8 mouse cellular contexts compared by ENCODE assay signal in the genomic region with DNA sequence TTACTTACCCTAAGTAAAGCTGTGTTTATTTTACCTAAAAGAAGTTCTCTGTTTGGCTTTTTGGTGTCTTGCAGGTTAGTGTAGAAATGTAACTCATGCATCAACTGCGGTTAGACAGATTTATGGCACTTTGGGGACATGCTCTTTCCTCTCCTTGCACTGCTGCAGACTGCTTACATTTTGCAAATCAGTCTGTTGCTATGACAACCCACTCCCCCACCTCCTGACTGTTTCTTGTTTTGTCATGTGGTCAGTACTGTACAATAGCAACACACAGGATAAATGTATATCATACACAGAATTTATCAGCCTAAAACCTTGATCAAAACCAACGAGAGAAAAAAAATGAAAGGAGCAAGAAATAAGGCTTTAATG.
DNase-seq lines count a peak whose midpoint lies in the region; ATAC-seq and TF ChIP-seq lines count a peak whose summit lies in the region.

No protein-coding gene starts in this region.

- no peak overlapping the region for H3K4me3 ChIP-seq in stomach, embryonic 14.5 days (ENCODE audit: low read depth, low read length)
- no peak overlapping the region for H3K4me3 ChIP-seq in stomach, postnatal 0 days (ENCODE audit: low read depth, low read length)
- no peak overlapping the region for H3K4me3 ChIP-seq in limb, embryonic 13.5 days
- H3K4me3 ChIP-seq in stomach, embryonic 15.5 days (replicated peaks): no peak overlapping the region

- DNase-seq in stomach, postnatal 0 days (ENCODE audit: low spot score): no peak
- no peak for DNase-seq in frontal cortex, adult 2 months (ENCODE audit: extremely low spot score in 1 of 2, low spot score in 1 of 2)
- DNase-seq in ovary, postnatal 36 days (ENCODE audit: low spot score): no peak
- DNase-seq in spleen, adult 12 weeks (ENCODE audit: low spot score): no peak

- no peak for ATAC-seq in stomach, embryonic 14.5 days (ENCODE audit: insufficient number of reproducible peaks, insufficient read depth, low FRiP score, low read depth)
- no peak for ATAC-seq in stomach, postnatal 0 days (ENCODE audit: low FRiP score, low TSS enrichment)
- peak; percentile 65 to 74 for ATAC-seq in hematopoietic stem cell, adult 5-6 weeks (replicated peaks in 1 of 2; ENCODE audit: insufficient read depth in 1 of 2, low FRiP score in 2 of 2, low TSS enrichment in 1 of 2, low read depth in 1 of 2, poor library complexity in 2 of 2, severe bottlenecking in 2 of 2)
- peak; percentile 72; the same call in 1 of the 2 replicates for ATAC-seq in limb, embryonic 13.5 days (ENCODE audit: low FRiP score, low read depth)
- ATAC-seq in stomach, embryonic 15.5 days (ENCODE audit: insufficient read depth, low FRiP score, low read depth): peak; percentile 55; the same call in 1 of the 2 replicates

- 19% methylated on average over 2 of the region's 2 CpGs for WGBS in stomach, embryonic 14.5 days
- 11% methylated on average over 2 of the region's 2 CpGs for WGBS in stomach, postnatal 0 days
- 33% methylated on average over 2 of the region's 2 CpGs for WGBS in limb, embryonic 13.5 days
- WGBS in stomach, embryonic 15.5 days: 10% methylated on average over 2 of the region's 2 CpGs

- H3K27me3 ChIP-seq in stomach, embryonic 14.5 days (ENCODE audit: control insufficient read depth, insufficient read depth, low read length): no peaks in the 10 kb centered on the region
- H3K27me3 ChIP-seq in stomach, postnatal 0 days (ENCODE audit: control insufficient read depth, insufficient read depth, low read length): no peaks in the 10 kb centered on the region
- peaks cover 86% of the 10 kb centered on the region for H3K27me3 ChIP-seq in limb, embryonic 13.5 days
- no peaks in the 10 kb centered on the region for H3K27me3 ChIP-seq in stomach, embryonic 15.5 days (replicated peaks)

- no peak overlapping the region for H3K9ac ChIP-seq in stomach, embryonic 14.5 days (replicated peaks; ENCODE audit: low read depth, low read length)
- no peak overlapping the region for H3K9ac ChIP-seq in stomach, postnatal 0 days (ENCODE audit: low read length)
- H3K9ac ChIP-seq in limb, embryonic 13.5 days: no peak overlapping the region
- no peak overlapping the region for H3K9ac ChIP-seq in stomach, embryonic 15.5 days

- H3K36me3 ChIP-seq in stomach, embryonic 14.5 days (ENCODE audit: control insufficient read depth, insufficient read depth, low read length): peaks cover 21% of the 10 kb centered on the region
- no peaks in the 10 kb centered on the region for H3K36me3 ChIP-seq in stomach, postnatal 0 days (ENCODE audit: control insufficient read depth, insufficient read depth, low read length)
- no peaks in the 10 kb centered on the region for H3K36me3 ChIP-seq in limb, embryonic 13.5 days
- no peaks in the 10 kb centered on the region for H3K36me3 ChIP-seq in stomach, embryonic 15.5 days

- H3K4me1 ChIP-seq in stomach, embryonic 14.5 days (ENCODE audit: control insufficient read depth, insufficient read depth, low read length): peaks cover 52% of the 10 kb centered on the region
- H3K4me1 ChIP-seq in stomach, postnatal 0 days (replicated peaks; ENCODE audit: control insufficient read depth, insufficient read depth): no peaks in the 10 kb centered on the region
- peaks cover 12% of the 10 kb centered on the region; the same call in 1 of the 2 replicates for H3K4me1 ChIP-seq in limb, embryonic 13.5 days
- H3K4me1 ChIP-seq in stomach, embryonic 15.5 days: peaks cover 11% of the 10 kb centered on the region

- TF ChIP-seq CTCF in stomach, postnatal 0 days (IDR thresholded peaks at IDR 0.05; ENCODE audit: low read depth): no peak

- peak overlapping the region; percentile 53; the same call in 1 of the 2 replicates for H3K27ac ChIP-seq in stomach, embryonic 14.5 days (ENCODE audit: low read length)
- no peak overlapping the region for H3K27ac ChIP-seq in stomach, postnatal 0 days (replicated peaks)
- H3K27ac ChIP-seq in limb, embryonic 13.5 days: no peak overlapping the region
- H3K27ac ChIP-seq in stomach, embryonic 15.5 days: 0 out of 2 replicates have a peak overlapping the region, but pooled peaks have one; percentile 3

- no peak for TF ChIP-seq EP300 in stomach, postnatal 0 days (optimal IDR thresholded peaks at IDR 0.05)

- H3K9me3 ChIP-seq in stomach, embryonic 14.5 days (ENCODE audit: control insufficient read depth, low read depth, low read length): no peaks in the 10 kb centered on the region
- H3K9me3 ChIP-seq in stomach, postnatal 0 days (ENCODE audit: control insufficient read depth, low read length): no peaks in the 10 kb centered on the region
- H3K9me3 ChIP-seq in limb, embryonic 13.5 days: no peaks in the 10 kb centered on the region
- H3K9me3 ChIP-seq in stomach, embryonic 15.5 days: no peaks in the 10 kb centered on the region

- no peak overlapping the region for H3K4me2 ChIP-seq in stomach, embryonic 14.5 days (replicated peaks; ENCODE audit: low read depth, low read length)
- H3K4me2 ChIP-seq in stomach, postnatal 0 days (replicated peaks; ENCODE audit: low read depth): no peak overlapping the region
- no peak overlapping the region for H3K4me2 ChIP-seq in limb, embryonic 13.5 days (replicated peaks)
- no peak overlapping the region for H3K4me2 ChIP-seq in stomach, embryonic 15.5 days

Comparison
In these comparisons a context has a peak if more than half of its experiments do, and no peak if none do; other contexts are left out.
1. ATAC-seq: peak in hematopoietic stem cell, adult 5-6 weeks (2 of 2), limb, embryonic 13.5 days (single experiment) and stomach, embryonic 15.5 days (single experiment); none in stomach, embryonic 14.5 days (single experiment) and stomach, postnatal 0 days (single experiment).
2. H3K27ac ChIP-seq: peak in stomach, embryonic 14.5 days (single experiment) and stomach, embryonic 15.5 days (single experiment); none in stomach, postnatal 0 days (single experiment) and limb, embryonic 13.5 days (single experiment).